Mouse (Mus musculus): ENCODE data around the gene 1500015O10Rik. TPM values are rescaled to one million over a fixed set of nuclear protein-coding genes. Genes with fewer than 3 reads are reported as not detected.

Gene 1500015O10Rik
- polyA plus RNA-seq, 1 experiment from 2014 or later = 15.7 TPM

- Histone ChIP-seq H3K36me3 (ENCODE audit: insufficient read depth) (no peaks in the 10 kb centered on the region), H3K9me3 (ENCODE audit: low read depth, low read length) (no peaks in the 10 kb centered on the region), H3K9ac (no peak overlapping the region), H3K4me2 (no peak overlapping the region), H3K4me3 (ENCODE audit: low read depth, low read length) (no peak overlapping the region), H3K27me3 (ENCODE audit: insufficient read depth, low read length) (no peaks in the 10 kb centered on the region), H3K4me1 (ENCODE audit: insufficient read depth) (peaks cover 5% of the 10 kb centered on the region; the same call in 1 of the 2 replicates), H3K27ac (ENCODE audit: low read depth) (no peak overlapping the region)
- 47% methylated on average over 7 of the region's 7 CpGs for WGBS
- TF ChIP-seq CTCF (IDR thresholded peaks at IDR 0.05; ENCODE audit: low read depth) = no peak
- DNase-seq (peak; percentile 66), ATAC-seq (ENCODE audit: insufficient read depth) (peak; percentile 21; the same call in 1 of the 2 replicates)
These were observed 12.4 kb upstream of the 1500015O10Rik start for GRCm38 (mm10) chr1:43717967-43718366.

GRCm38 (mm10) chr1:43718793-43719192 lies 11.6 kb upstream of the 1500015O10Rik start:
- no peaks in the 10 kb centered on the region for H3K27me3 ChIP-seq (ENCODE audit: insufficient read depth, low read length)
- no peak overlapping the region for H3K4me3 ChIP-seq (ENCODE audit: low read depth, low read length)
- no peaks in the 10 kb centered on the region for H3K9me3 ChIP-seq (ENCODE audit: low read depth, low read length)
- H3K4me1 ChIP-seq (ENCODE audit: insufficient read depth) = peaks cover 5% of the 10 kb centered on the region; the same call in 1 of the 2 replicates
- no peaks in the 10 kb centered on the region for H3K36me3 ChIP-seq (ENCODE audit: insufficient read depth)
- no peak for ATAC-seq (ENCODE audit: insufficient read depth)
- no peak for DNase-seq
- H3K27ac ChIP-seq (ENCODE audit: low read depth) = no peak overlapping the region
- no peak overlapping the region for H3K4me2 ChIP-seq
- no peak for TF ChIP-seq CTCF (IDR thresholded peaks at IDR 0.05; ENCODE audit: low read depth)
- H3K9ac ChIP-seq = no peak overlapping the region
- 66% methylated on average over 2 of the region's 2 CpGs for WGBS

GRCm38 (mm10) chr1:43722459-43722858 lies 7.9 kb upstream of the 1500015O10Rik start:
- Histone ChIP-seq H3K9me3 (ENCODE audit: low read depth, low read length) (no peaks in the 10 kb centered on the region), H3K27ac (ENCODE audit: low read depth) (no peak overlapping the region), H3K9ac (no peak overlapping the region), H3K4me1 (ENCODE audit: insufficient read depth) (no peaks in the 10 kb centered on the region), H3K36me3 (ENCODE audit: insufficient read depth) (no peaks in the 10 kb centered on the region), H3K4me2 (no peak overlapping the region), H3K4me3 (ENCODE audit: low read depth, low read length) (no peak overlapping the region), H3K27me3 (ENCODE audit: insufficient read depth, low read length) (no peaks in the 10 kb centered on the region)
- no peak for TF ChIP-seq CTCF (IDR thresholded peaks at IDR 0.05; ENCODE audit: low read depth)
- DNase-seq = no peak
- ATAC-seq (ENCODE audit: insufficient read depth) = no peak
- WGBS = 50% methylated on average over 1 of the region's 1 CpGs

GRCm38 (mm10) chr1:43732100-43732499 lies 1.7 kb downstream of the 1500015O10Rik start:
- TF ChIP-seq CTCF (IDR thresholded peaks at IDR 0.05; ENCODE audit: low read depth) = peak; percentile 22
- peaks cover 4% of the 10 kb centered on the region for H3K4me1 ChIP-seq (ENCODE audit: insufficient read depth)
- H3K27ac ChIP-seq (ENCODE audit: low read depth) = no peak overlapping the region
- ATAC-seq (ENCODE audit: insufficient read depth) (no peak), DNase-seq (no peak)
- H3K36me3 ChIP-seq (ENCODE audit: insufficient read depth) = no peaks in the 10 kb centered on the region
- H3K4me2 ChIP-seq = no peak overlapping the region
- H3K9me3 ChIP-seq (ENCODE audit: low read depth, low read length) = no peaks in the 10 kb centered on the region
- 78% methylated on average over 4 of the region's 4 CpGs for WGBS
- H3K27me3 ChIP-seq (ENCODE audit: insufficient read depth, low read length) = no peaks in the 10 kb centered on the region
- no peak overlapping the region for H3K9ac ChIP-seq
- no peak overlapping the region for H3K4me3 ChIP-seq (ENCODE audit: low read depth, low read length)

- no peak overlapping the region for H3K4me2 ChIP-seq
- H3K9ac ChIP-seq = no peak overlapping the region
- no peaks in the 10 kb centered on the region for H3K9me3 ChIP-seq (ENCODE audit: low read depth, low read length)
- no peak for TF ChIP-seq CTCF (IDR thresholded peaks at IDR 0.05; ENCODE audit: low read depth)
- no peaks in the 10 kb centered on the region for H3K36me3 ChIP-seq (ENCODE audit: insufficient read depth)
- DNase-seq = no peak
- no peak overlapping the region for H3K27ac ChIP-seq (ENCODE audit: low read depth)
- H3K27me3 ChIP-seq (ENCODE audit: insufficient read depth, low read length) = no peaks in the 10 kb centered on the region
- no peak overlapping the region for H3K4me3 ChIP-seq (ENCODE audit: low read depth, low read length)
- H3K4me1 ChIP-seq (ENCODE audit: insufficient read depth) = peaks cover 4% of the 10 kb centered on the region
- ATAC-seq (ENCODE audit: insufficient read depth) = no peak
- 70% methylated on average over 1 of the region's 1 CpGs for WGBS
These were observed 2.3 kb downstream of the 1500015O10Rik start for GRCm38 (mm10) chr1:43732657-43733056.

GRCm38 (mm10) chr1:43737812-43738518 lies 7.6 kb downstream of the 1500015O10Rik start:
- H3K27me3 ChIP-seq (ENCODE audit: insufficient read depth, low read length) = no peaks in the 10 kb centered on the region

GRCm38 (mm10) chr1:43738519-43738894 lies 8.1 kb downstream of the 1500015O10Rik start:
- no peak overlapping the region for H3K9ac ChIP-seq
- H3K27me3 ChIP-seq (ENCODE audit: insufficient read depth, low read length) = no peaks in the 10 kb centered on the region
- no peak for ATAC-seq (ENCODE audit: insufficient read depth)
- no peak overlapping the region for H3K4me2 ChIP-seq
- no peak overlapping the region for H3K27ac ChIP-seq (ENCODE audit: low read depth)
- H3K36me3 ChIP-seq (ENCODE audit: insufficient read depth) = no peaks in the 10 kb centered on the region
- WGBS = 86% methylated on average over 10 of the region's 10 CpGs
- no peak overlapping the region for H3K4me3 ChIP-seq (ENCODE audit: low read depth, low read length)
- no peak for DNase-seq
- no peak for TF ChIP-seq CTCF (IDR thresholded peaks at IDR 0.05; ENCODE audit: low read depth)
- H3K4me1 ChIP-seq (ENCODE audit: insufficient read depth) = no peaks in the 10 kb centered on the region
- H3K9me3 ChIP-seq (ENCODE audit: low read depth, low read length) = no peaks in the 10 kb centered on the region

More at GRCm38 (mm10) chr1:43737812-43738518, 7.6 kb downstream of the 1500015O10Rik start:
- 65% methylated on average over 7 of the region's 7 CpGs for WGBS
- H3K4me2 ChIP-seq = no peak overlapping the region
- peak; percentile 82 for TF ChIP-seq CTCF (IDR thresholded peaks at IDR 0.05; ENCODE audit: low read depth)
- no peak overlapping the region for H3K4me3 ChIP-seq (ENCODE audit: low read depth, low read length)
- no peaks in the 10 kb centered on the region for H3K36me3 ChIP-seq (ENCODE audit: insufficient read depth)
- ATAC-seq (ENCODE audit: insufficient read depth) = peak; percentile 66; the same call in 1 of the 2 replicates
- H3K4me1 ChIP-seq (ENCODE audit: insufficient read depth) = no peaks in the 10 kb centered on the region
- no peak overlapping the region for H3K27ac ChIP-seq (ENCODE audit: low read depth)
- DNase-seq = peak; percentile 89
- no peak overlapping the region for H3K9ac ChIP-seq
- no peaks in the 10 kb centered on the region for H3K9me3 ChIP-seq (ENCODE audit: low read depth, low read length)

All from lung, embryonic 14.5 days (tissue).